Mouse (Mus musculus) urinary bladder, postnatal 14 days (tissue): ENCODE results near the gene A430033K04Rik.

Experiments used
- DNase-seq: peaks from one replicate; pipeline ENCODE4 v3.0.0; 2021; ENCODE audit warnings: low spot score

Gene A430033K04Rik

GRCm38 (mm10) chr5:138697466-138697865 is 74.8 kb downstream of the A430033K04Rik start:
- DNase-seq = no peak
